Mouse (Mus musculus) testis, adult 2 months (tissue): Measurements from ENCODE around the gene Dst.

ENCODE experiments used
- CTCF ChIP-seq: fragments of 200-500 bp; IDR thresholded peaks from 2 replicates; pipeline ENCODE4 v1.5.1; 2012; ENCODE audit warnings: low read depth, mild to moderate bottlenecking, inconsistent platforms, low read length, moderate library complexity; ENCODE audit not compliant: control insufficient read depth, insufficient read depth, insufficient replicate concordance
- POLR2A ChIP-seq: fragments of 200-500 bp; IDR thresholded peaks from 2 replicates; pipeline ENCODE4 v1.6.1; 2012; ENCODE audit warnings: low read depth, mild to moderate bottlenecking, inconsistent platforms, low read length, moderate library complexity; ENCODE audit not compliant: control insufficient read depth

- no peak for TF ChIP-seq CTCF
- no peak for TF ChIP-seq POLR2A
These were observed 39.0 kb upstream of the Dst start for GRCm38 (mm10) chr1:33869031-33869430.
